Mouse (Mus musculus) testis, postnatal 14 days (tissue): Measurements from ENCODE around the gene Helz.

Experiments
- DNase-seq: peaks from one replicate; pipeline ENCODE4 v3.0.0; 2021; ENCODE audit warnings: low spot score

Helz gene

GRCm38 (mm10) chr11:107728073-107728863 is 180.5 kb downstream of the Helz start:
- no peak for DNase-seq

- DNase-seq: no peak
Measured at GRCm38 (mm10) chr11:107729141-107729540, 181.4 kb downstream of the Helz start.

DNA sequence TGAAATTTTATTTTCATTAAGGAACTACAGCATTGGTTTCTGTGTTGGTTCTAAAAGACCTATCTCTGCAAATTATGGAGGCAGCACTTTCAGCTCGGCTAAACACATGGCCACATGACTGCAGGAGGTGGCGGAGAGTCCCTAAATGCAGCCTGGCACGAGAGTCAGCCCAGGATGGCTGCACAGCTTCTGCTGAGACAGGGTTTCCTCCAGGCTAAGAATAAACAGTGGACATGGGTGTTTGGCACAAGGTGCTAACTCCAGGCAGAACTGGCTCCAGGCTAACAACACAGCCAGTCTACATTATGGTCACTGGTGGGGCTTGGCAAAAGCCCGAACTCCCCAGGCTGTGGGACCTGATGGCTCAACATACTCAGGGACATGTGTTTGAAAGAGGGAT is 183.2 kb downstream of the Helz start:
- DNase-seq: no peak

GRCm38 (mm10) chr11:107731498-107731897 is 183.8 kb downstream of the Helz start:
- no peak for DNase-seq

GRCm38 (mm10) chr11:107734133-107734532 is 186.4 kb downstream of the Helz start:
- no peak for DNase-seq

DNA sequence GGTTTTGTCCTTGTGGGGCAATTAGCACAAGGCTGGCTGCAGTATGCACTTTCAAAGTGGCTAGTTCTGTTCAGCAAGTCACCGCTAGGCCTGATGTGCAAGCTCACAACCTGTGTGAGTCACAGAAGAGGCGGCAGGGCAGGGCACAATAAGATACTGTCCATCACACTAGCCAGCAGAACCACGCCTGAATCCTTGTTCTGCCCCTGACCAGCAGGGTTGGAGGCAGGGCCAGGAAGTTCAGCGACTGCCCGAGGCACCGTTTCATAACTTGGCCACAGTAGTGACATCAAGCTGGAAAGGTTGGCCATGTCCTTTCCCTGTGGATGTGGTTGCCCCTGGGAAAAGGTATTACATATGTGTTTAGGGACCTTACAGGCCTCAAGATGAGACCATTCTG is 190.2 kb downstream of the Helz start:
- DNase-seq: no peak

GRCm38 (mm10) chr11:107738418-107739099 is 190.8 kb downstream of the Helz start:
- DNase-seq: no peak

DNA sequence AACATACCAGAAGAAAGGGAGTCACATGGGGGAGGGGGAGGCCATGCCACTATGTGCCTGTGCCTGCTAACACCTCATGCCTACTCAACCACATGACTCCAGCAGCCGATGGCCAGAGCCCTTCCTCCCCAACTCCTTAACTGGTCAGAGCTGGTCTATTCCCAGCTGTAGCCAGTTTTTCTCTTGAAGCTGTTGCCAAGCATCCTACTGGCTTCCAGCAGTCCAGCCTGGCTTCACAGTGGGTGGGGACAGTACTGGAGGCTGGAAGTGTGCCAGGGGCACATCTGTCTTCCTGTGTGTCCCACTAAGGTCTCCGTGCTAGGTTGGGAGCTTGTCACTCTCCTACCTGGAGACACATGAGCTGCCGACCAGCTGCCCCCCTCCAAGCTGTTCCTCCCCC is 195.4 kb downstream of the Helz start:
- no peak for DNase-seq
